Mouse (Mus musculus) heart, postnatal 0 days (tissue): ENCODE measurements around the gene Dhdds.

Experiments
- CTCF ChIP-seq: IDR thresholded peaks from 2 replicates; pipeline ENCODE4 v1.5.1; 2016; ENCODE audit warnings: antibody characterized with exemption, control low read depth, low read depth
- EP300 ChIP-seq: IDR thresholded peaks from 2 replicates; pipeline ENCODE4 v1.6.1; 2016; ENCODE audit warnings: antibody characterized with exemption, low read depth

- TF ChIP-seq CTCF, result no peak
- TF ChIP-seq EP300, result no peak
These were observed 992 bp upstream of the Dhdds start for GRCm38 (mm10) chr4:134001710-134002109.
